Mouse (Mus musculus) heart, postnatal 4 days (tissue): ENCODE data around the gene Rtn3. TPM values are rescaled to one million over a fixed set of nuclear protein-coding genes. Genes with fewer than 3 reads are reported as not detected.
"Not testable (repeated sequence)": the region's sequence is repeated elsewhere in the genome, so short reads cannot be mapped to it uniquely, and the experiment has no call there.

ENCODE experiments used
- DNase-seq: peaks from one replicate; pipeline ENCODE4 v3.0.0; 2021
- total RNA-seq, 2 experiments: library from RNA; stranded (reverse); gene quantifications; 2 replicates each; pipeline ENCODE4 v1.2.3; 2021

Gene Rtn3
- total RNA-seq, 2 experiments from 2014 or later: 119 TPM

DNA sequence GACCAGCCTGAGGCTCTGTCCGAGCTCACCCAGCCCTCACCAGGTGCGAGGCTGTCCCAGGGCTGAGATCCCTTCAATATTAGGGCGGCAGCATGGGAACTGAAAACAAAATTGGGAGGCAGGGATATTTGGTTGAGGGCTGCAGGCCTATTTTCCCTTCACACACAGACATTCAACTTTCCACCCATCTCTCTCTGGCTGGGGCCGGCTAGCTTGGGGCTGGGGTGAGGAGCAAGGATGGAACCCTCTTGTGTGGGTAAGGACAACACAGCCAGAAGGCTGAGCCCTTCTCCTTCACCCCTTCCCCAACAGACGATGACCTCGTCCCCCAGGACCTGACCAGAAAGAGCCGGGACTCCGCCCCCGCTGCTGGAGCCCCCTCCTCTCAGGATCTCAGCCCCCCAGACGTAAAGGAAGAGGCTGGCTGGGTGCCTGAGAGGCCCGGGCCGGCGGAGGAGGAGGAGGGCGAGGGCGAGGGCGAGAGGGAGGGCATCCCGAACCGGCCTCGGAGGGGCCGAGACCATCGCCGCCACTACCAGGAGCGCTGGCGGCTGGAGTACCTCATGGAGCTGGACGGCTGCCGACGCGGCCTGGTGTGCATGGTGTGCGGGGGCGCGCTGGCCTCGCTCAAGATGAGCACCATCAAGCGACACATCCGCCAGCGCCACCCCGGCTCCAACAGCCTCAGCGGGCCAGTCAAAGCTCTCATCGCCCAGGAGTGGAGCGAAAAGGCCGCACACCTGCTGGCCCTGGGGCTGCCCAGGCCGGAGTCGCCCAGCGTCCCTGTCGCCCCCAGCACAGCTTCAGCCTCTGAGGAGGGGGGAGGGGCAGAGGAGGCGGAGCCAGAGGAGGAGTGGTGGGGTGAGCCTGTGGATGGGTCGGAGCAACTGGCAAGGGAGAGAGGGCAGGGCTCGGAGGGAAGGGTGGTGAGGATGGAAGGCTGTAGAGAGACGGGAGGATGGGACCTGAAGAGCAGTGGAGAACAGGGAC is 61.2 kb downstream of the Rtn3 start:
- DNase-seq: peak; percentile 65

DNA sequence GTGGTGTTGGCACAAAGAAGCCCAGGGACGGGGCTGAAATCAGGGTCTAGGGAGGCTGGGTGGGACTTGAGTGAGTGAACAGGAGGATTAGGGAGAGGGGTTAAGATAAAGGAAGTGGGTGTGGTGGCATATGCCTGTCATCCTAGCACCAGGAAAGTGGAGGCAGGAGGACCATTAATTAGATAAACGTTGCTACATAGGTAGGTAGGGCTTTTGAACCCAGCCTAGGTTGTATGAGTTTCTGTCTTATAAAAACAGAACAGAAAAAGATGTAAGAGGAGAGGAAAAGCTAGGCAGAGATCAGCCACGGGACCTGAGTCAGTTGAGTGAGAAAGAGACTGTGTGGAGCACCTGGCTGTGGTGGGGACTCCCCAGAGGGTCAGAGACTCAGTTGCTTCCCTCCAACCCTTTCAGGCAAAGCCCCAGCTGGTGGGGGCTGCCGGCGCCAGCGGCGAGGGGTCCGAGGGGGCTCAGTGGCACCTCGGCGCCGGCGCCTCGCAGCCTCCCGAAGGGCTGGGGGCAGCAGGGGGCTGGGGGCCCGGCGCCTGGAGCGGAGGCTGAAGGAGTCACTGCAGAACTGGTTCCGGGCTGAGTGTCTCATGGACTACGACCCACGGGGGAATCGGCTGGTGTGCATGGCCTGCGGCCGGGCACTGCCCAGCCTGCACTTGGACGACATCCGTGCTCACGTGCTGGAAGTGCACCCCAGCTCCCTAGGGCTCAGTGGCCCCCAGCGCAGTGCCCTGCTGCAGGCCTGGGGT is 62.1 kb downstream of the Rtn3 start:
- peak; percentile 13 for DNase-seq

DNA sequence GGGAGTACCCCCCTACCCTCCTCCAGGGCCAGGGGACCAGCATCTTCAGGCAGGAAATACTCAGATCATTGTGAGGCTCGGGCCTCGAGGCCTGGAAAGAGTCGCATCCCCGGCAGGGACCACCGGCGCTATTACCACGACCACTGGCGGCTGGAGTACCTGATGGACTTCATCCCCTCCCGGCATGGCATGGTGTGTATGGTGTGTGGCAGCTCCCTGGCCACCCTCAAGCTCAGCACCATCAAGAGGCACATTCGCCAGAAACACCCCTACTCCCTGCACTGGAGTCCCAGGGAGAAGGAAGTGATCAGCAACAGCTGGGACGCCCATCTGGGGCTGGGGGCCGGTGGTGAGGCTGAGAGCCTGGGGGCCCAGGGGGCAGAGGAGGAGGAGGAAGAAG is 63.0 kb downstream of the Rtn3 start:
- DNase-seq: no peak

DNA sequence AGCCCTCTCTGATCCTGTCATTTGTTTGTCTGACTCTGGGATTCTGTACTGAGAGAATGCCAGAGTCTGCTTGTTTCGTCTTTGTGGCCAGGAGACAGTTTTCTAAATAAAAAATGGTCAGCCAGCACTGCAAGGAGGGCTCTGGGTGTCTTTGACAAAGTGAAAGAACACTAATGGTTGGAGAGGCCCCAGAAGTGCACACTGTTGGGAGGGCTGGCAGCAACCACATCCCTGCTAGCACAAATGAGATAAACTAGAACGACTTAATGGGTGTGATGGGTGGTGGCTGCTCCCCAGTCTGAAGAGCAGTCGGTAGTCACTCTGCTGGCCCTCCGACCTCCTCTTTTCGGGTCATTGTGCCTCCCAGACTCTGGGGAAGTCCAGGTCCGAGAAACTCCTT is 63.9 kb downstream of the Rtn3 start:
- no peak for DNase-seq

DNA sequence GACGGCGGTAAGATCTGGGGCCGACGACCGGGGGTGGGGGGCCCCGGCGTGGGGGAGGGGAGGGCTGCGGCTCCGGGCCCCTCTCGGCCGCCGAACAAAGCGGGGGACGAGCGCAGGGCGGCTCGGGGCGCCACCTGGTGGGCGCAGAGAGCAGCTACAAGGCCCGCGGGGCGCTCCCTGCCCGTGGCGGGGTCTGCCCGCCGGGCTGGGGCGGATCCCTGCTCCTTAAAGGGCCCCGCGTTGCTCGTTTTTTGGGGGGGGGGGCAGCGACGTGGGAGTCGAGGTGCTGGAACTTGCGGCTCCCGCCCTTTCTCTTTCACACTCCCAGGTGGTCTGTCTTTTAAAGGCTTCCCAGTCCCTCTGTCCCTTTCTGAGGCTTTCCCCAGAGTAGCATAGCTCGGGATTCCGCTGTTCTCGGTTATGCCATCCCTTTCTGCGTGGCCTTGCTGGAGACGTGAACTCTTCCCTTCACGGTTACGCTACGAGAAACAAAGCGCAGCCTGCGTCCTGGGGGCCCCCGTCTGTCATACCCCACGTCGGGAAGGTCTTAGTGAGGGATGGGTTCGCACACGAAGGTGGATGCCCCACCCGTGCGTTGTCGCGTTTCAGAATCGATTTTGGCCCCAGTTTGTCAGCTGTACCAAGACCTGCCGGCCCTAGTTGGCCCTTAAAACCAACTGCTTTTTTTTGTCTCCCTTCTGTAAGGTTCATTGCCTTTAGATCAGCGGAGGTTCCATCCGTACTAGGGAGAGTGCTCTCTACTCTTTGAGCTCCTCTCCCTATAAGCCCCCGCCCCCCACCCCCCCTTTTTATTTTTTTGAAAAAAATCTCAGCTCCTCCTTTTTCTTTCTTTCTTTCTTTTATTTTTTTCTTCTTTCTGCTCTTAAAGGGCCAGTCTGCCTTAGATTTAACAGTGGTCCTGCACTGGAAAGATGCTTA is 64.9 kb downstream of the Rtn3 start:
- peak; percentile 92 for DNase-seq

DNA sequence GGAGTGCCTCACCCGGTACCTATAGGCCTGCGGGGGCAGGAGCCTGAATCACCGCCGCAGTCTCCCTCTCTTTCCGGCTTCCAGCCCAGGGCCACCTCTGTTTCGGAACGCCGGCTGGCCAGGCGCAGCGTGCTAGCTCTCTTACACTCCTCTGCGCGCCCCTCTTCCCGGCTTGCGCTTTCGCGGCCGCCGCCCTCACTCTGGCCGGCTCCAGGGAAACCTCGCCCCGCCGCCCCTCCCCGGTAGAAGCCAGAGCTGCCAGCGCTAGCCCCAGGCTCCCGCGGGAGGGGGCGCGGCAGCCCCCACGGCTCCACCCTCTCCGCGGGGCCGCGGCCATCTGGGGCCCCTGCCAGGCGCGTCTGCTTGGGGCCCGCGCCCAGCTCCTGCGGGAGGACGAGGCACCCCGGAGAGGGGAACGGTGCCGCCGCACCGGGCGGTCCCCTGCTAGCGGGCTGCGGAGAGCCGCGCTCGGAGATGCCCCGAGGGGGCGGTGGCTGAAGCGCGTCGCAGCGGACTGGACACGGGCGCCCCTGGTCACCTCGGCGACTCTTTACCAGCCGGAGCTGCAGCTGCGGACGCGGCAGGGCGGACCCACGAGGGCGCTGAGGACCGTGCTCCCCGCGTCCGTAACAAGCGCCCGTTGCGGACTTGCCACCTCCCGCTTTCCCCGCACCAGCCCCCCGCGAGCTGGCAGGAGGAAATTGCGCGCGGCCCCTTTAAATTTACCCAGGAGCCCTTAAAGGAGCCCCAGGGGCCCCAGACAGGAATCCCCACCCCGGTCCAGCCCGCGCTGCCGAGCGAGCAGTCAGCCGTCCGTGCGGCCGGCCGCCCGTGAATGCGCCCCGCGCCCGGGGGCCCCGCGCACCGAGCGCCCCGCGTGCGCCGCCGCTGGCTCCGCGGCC is 66.0 kb downstream of the Rtn3 start, which contains the start of gene 2700081O15Rik:
Gene 2700081O15Rik (plus strand): TSS at position 792 of the 902 bp plus-strand sequence.
- peak; percentile 81 for DNase-seq

DNA sequence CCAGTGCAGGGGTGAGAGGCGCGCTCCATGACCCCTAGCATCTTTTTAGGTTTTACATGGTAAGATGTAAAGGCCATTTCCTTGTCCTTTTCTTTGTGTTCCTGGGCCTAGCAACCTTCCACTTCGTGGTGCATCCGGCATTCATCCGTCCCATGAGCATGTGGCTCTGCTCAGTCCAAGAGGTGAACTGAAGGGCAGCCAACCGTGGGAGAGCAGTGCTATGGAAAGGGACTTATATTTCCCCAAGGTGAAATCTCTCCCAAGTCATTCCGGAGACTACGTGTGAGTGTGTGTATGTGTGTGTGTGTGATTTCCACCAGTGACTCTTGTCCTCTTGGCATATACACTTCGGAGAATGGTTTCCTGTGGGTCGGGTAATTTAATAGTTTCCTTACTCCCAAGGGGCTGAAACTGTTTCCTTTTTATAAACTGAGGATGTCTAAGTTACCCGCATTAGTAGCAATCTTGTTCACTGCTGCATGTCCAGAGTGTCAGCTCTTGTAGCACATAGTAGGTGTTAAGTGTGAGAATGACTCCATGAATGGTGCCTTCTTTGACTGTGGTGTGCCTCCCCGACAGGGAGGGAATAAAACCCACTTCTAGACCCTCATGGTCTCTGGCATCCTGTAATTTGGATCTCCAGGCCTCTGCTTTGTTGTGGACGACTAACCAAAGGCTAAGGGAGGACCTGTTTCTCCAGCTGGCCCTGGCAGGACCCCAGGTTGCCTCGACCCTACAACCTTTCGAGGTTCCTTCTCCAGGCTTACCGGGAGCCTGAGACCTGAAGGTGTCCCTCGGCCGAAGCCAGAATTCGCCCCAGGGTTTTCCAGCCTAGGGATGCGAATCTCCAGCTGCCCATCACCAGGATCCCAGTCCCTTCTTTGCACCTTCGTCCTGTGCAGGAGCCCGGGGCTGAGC is 66.9 kb downstream of the Rtn3 start:
- peak; percentile 29 for DNase-seq

DNA sequence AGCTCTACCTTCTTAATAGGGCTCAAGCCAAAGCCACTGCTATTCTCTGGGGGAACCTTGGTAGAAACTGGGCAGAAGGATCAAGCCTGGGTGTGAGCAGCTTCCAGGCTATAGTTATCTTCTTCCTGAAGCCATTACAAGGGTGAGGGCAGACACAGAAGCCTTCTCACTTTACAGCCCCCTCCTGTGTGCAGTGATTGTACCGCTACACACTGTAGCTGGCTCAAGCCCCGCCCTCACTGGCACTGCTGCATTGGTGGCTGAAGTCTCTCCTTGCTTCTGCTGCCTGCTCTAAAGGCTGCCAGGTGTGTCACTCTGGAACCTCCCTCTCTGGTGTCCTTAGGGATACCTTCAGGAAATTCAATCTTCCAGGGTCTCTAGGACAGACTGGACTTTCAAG is 70.7 kb downstream of the Rtn3 start:
- no peak for DNase-seq

DNA sequence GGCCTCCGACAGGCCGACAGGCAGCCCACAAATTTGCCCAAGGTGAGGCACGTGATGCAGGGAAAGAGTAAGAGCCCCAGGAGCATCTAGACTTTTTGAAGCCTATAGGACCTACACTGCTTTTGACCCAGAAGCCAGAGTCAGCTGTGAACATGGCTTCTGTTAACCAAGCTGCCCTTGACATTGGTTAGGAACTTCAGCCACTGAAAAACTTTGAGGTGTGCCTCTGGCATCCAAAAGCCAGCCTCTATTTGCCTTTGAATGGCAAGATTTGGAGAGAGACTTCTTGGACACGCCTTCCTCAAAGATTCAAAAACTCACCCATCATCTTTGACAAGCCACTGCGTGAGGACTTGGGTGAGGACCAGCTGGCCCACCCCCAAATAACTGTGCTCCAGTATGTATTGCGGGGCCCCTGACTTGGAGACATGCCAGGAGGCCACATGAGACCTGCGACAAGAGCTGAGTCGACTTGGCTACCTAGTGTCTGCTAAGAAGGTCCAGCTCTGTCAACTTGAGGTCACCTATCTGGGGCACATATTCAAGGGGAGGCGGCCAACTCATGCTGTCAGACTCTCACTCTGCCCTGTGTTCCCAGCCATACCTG is 78.4 kb downstream of the Rtn3 start:
- DNase-seq: no peak

DNA sequence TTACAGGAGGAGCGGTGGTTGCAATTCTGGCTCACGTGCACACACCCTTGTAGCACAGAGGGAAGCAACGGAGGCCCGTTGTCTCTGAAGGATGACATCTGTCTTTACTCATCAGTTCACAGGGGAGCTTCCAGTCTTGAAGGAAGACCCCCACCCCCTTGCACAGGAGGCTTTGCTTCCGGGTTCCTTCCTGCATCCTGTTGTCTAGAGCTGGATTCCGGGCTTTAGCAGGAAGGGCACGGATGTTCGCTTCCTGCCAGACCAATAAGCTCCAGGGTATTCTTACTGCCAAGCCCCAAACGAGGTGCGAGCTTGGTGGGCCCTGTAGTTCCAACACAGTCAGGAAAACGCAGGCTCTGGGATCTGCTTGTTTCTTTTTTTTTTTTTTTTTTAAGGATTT is 82.4 kb downstream of the Rtn3 start:
- peak; percentile 35 for DNase-seq

DNA sequence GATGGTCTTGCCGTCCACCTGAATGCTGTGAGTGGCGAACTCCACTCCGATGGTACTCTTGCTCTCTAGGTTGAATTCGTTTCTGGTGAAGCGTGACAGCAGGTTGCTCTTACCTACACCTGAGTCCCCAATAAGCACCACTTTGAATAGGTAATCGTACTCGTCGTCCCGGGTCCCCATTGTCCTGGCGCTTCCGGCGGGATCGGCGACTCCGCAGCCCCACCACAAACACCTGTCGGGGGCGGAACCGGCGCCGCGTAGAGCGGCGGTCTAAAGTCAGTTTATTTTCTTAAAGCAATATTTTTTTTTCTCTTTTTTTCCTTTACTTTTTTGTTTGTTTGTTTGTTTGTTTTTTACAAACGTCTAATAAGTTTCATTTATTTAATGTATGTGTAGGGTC is 84.2 kb downstream of the Rtn3 start:
- not testable (repeated sequence) for DNase-seq

DNA sequence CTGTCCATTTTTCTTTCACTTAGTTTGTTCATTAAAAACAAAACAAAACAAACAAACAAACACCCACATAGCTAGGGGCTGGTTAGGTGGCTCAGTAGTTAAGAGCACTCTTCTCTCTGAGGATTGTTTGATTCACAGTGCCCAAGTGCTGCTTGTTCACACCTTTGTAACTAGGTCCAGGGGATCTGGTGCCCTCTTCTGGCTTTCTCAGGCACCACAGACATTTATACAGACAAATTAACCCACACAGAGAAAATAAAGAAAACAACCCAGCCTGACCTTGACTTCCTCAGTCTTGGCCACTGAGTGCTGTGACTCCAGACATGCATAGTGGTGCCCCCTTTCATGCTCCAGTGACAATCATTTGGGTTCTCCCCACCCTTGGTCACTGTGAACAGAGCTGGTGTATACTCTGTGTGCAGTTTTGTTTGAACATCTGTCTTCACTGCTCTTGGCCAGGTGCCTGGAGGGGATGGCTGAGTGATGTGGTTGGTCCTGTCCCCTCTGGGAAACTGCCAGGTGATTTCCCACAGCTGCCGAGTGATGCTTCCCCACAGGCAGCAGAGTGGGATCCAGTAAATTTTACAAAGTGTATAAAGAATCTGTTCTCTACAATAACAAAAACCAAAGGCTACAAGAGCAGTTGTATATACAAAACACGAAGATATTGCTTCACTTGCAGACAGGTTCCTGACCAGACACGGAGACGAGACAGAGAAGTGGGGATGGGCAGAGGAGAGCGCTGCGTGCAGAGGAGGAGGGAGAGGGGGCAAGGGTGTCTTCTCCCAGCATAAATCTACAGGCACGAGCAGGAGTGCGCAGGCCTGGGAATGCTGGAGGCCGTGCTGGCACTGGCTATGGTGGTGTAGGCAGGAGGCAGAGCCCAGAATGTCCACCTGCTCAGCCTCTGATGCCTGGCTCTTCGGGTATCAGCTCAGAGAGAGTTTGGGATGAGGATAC is 85.9 kb downstream of the Rtn3 start:
- DNase-seq: peak; percentile 58

DNA sequence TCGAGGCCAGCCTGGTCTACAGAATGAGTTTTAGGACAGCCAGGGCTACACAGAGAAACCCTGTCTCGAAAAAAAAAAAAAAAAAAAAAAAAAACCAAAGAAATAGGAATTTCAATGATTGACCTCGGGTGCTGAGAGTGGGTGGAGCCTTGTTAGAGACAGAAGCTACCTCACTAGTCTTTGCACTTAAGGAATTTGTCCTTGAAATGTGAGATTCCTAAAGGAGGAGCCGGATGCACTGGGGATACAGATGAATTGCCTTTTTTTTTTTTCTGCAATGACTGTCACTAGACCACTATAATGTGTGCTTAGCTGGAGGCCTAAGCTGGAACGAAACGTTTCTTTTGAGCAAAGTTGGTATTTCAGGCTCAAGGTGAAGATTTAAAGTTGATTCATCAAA is 94.6 kb downstream of the Rtn3 start:
- DNase-seq: no peak

DNA sequence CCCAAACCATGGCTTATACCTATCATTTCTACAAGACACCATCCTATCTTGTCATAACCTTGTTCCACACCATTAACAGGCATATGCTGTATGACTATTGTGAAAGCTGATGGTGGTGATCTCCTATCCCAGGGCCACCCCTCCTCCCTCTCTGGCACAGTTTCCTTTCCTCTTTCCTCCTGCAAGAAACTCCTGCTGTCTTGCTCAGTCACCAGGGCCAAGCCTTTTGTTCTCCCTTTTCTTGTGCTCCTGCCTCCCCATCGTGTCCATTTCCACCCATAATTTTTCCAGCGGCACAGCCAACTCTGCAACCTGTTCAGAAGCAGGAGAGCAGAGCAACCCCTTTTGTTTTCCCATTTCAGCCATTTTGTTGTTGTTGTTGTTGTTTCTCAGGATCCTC is 97.0 kb downstream of the Rtn3 start:
- DNase-seq: no peak

DNA sequence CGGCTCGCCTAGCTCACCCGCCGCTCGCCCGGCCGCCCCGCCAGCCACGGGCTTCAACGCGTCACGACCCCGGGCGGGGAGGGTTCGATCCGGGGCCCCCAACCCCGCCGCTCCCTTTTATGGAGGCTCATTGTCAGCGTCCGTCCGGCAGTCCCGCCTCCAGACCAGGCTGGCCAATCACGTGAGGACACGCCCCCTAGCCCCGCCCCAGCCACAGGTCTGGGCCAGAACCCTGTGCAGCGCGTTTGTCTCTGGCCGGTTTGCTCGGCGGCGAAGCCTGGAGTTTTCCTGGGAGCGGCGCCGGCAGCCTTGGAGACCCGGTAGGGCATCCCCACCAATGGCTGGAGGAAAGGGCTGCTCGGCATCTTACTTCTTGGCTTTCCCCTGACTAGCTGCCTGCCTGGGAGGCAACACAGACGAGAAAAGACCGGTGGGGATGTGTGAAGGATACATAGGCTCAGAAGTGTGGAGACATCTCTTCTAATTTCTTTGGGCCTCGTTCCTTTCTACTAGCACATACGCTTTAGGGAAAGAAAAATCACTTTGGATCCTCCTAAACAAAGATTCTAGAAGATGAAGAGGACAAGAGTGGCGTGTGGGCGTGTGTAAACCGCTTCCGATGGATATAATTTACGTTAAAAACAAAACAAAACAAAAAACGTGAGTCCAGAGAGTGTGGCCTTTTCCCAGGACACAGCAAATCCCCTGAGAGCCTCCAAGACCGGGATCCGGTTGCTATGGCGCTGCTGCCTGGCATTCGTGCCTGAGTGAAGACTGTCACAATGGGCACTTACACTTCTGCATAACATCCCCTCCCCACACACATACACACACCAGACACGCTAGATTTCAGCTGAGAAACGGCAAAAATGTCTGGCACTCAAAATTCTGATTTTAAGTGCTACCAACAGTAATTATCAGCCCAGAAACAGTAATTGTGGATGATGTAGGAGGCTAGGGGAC is 99.9 kb downstream of the Rtn3 start, which contains the start of gene Spindoc:
Gene Spindoc (minus strand): TSS at position 92 of the 963 bp plus-strand sequence.
- DNase-seq: peak; percentile 100

DNA sequence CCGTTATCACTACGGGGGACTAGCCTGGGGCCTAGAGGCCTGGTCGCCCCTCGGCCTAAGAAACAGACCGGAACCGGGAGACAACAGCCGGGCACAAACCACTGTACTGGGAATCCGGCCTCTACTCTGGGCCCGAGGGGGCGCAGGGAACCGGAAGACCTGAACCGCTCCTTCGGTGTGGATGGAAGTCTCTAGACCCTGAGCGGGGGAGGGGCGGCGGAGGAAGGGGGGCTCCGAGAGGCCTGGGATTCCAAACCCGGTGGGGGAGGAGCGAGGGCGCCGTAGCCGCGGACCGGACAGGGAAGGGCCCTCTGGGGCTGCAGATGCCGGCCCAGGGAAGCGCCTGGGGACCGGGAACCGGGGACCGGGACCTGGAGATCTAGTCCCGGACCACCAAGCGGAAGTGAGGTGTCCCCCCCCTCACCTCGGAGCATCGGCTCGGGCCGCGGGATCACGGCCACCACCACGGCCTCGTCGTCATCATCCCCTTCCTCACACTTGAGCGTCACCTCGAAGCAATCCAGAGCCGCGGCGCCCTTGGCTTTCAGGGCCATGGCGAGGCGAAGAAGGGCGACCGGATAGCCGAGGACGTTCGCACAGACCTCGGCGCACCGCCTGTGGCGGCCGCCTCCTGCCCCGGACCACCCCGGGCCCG is 100.7 kb downstream of the Rtn3 start:
- DNase-seq: peak; percentile 81

DNA sequence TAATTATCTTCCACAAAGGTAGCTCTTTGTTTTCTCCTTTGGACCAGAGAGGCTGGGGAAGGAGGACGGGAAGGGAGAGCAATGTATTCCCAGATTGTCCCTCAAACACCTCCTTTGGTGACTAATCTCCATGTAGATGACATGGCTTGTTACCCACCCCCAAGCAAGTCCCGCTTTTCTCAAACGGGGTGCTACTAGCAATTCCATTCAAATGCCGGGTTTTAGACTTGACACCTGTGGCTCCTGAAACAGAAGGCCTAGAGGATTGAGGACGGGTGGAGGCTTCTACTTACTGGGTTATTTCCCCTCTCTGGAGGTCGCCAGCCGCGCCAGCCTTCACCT is 101.2 kb downstream of the Rtn3 start:
- no peak for DNase-seq
